Mouse (Mus musculus) common myeloid progenitor, adult 5-6 weeks (primary cell): Measurements from ENCODE around the gene Gm28168. TPM values are rescaled to one million over a fixed set of nuclear protein-coding genes. Genes with fewer than 3 reads are reported as not detected.
"Not testable (repeated sequence)": the region's sequence is repeated elsewhere in the genome, so short reads cannot be mapped to it uniquely, and the experiment has no call there.

Experiments used
- ATAC-seq: replicated peaks from 2 replicates; pipeline ENCODE4 v1.8.0; 2016; ENCODE audit warnings: low read depth, mild to moderate bottlenecking, moderate TSS enrichment, inconsistent platforms; ENCODE audit not compliant: poor library complexity, severe bottlenecking
- total RNA-seq: library from RNA; stranded (forward); fragments of 200-1000, 187-1606 nt; gene quantifications from 2 replicates; pipeline ENCODE4 v1.2.3, GENCODE M21; 2017

The Gm28168 gene
- not detected in 2 replicates for total RNA-seq

DNA sequence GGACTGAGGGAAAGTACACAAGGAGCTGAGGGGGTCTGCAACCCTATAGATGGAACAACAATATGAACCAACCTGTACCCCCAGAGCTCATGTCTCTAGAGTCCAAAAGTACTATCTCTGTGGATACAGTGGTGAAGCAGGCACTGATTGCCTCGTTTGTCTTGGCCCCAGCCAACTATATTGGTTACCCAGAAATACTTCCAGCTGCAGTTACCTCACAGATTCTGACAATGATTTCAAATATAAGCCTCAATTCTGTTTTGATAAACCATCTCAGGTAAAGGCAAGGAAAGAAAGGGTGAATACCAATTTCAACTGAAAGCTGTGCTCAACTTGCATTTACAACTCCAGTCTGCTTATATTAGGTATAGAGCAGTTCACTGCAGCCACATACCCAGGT is at the start of gene Gm28168:
Gene Gm28168 (plus strand): TSS at position 301 of the 400 bp plus-strand sequence.
- ATAC-seq: not testable (repeated sequence)

DNA sequence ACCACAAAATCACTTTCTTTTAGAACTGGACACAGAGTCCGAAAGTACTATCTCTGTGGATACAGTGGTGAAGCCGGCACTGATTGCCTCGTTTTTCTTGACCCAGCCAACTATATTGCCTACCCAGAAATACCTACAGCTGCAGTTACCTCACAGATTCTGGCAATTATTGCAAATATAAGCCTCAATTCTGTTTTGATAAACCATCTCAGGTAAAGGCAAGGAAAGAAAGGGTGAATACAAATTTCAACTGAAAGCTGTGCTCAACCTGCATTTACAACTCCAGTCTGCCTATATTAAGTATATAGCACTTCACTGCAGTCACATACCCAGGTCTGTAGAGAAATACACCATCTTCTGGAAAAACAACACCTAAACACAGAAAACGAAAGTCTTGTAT is 37.8 kb downstream of the Gm28168 start, which contains the start of gene Gm7145:
Gene Gm7145 (plus strand): TSS at position 301 of the 400 bp plus-strand sequence.
- ATAC-seq: no peak

Other genes starting within 250 kb of the Gm28168 start
- not detected in 2 replicates for gene Gm28363, start 230.9 kb upstream of the Gm28168 start, total RNA-seq
- gene B020011L13Rik, start 146.9 kb upstream of the Gm28168 start, total RNA-seq: not detected in 2 replicates
- not detected in 2 replicates for gene Gm28360, start 97.9 kb upstream of the Gm28168 start, total RNA-seq
- not detected in 2 replicates for gene Gm7145, start 37.9 kb downstream of the Gm28168 start, total RNA-seq
- gene Gm29106, start 248.5 kb downstream of the Gm28168 start, total RNA-seq: not detected in 2 replicates